Mouse (Mus musculus): ENCODE results near the gene Mecr. TPM values are rescaled to one million over a fixed set of nuclear protein-coding genes. Genes with fewer than 3 reads are reported as not detected.
A peak's percentile ranks its signal among the peaks of the same experiment; 100 is the strongest.

Mecr gene
- total RNA-seq, 2 experiments from 2014 or later: 31.0 to 37.2 TPM

GRCm38 (mm10) chr4:131818926-131819325, 24.3 kb upstream of the Mecr start:
- TF ChIP-seq CTCF (IDR thresholded peaks at IDR 0.05): no peak
- intact Hi-C loops (cut with DNase I): no loop called here
- Histone ChIP-seq H3K4me3 (no peak overlapping the region), H3K27ac (no peak overlapping the region)
- DNase-seq (ENCODE audit: extremely low spot score in 1 of 2, low spot score in 2 of 2): no peak

DNA sequence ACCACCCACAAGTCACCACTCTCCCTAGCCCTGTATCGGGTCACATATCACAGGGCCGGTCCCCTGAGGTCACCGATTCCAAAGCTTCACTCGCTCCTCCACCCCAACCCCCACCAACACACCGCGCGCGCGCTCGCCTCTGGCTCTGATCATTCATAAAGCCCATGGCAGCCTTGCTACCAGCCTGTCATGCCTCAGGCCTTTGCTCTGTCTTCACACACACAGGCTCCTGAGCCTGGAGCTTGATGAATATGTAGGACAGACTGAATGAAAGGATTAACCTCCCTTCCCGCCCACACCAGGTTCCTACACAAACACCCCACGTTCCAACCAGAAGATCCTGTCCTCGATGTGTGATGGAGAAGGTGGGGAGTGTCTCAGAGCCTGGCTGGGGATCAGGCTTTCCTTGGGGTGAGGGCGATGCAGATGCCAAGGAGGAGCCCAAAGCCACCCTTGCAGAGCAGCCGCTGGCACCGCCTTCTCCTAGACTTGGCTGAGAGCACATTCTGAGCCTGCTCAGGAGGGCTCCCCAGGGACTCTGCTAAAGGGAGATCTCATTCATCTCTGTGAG, 22.0 kb upstream of the Mecr start:
- TF ChIP-seq CTCF (IDR thresholded peaks at IDR 0.05): no peak
- no peak overlapping the region for H3K4me3 ChIP-seq
- intact Hi-C loops (cut with DNase I): no loop called here
- no peak overlapping the region for H3K27ac ChIP-seq
- peak; percentile 32 to 46 for DNase-seq (ENCODE audit: extremely low spot score in 1 of 2, low spot score in 2 of 2)

- no peak overlapping the region for H3K4me3 ChIP-seq
- DNase-seq (ENCODE audit: extremely low spot score in 1 of 2, low spot score in 2 of 2): no peak
- intact Hi-C loops (cut with DNase I): no loop called here
- no peak overlapping the region for H3K27ac ChIP-seq
- no peak for TF ChIP-seq CTCF (IDR thresholded peaks at IDR 0.05)
These were observed 20.7 kb upstream of the Mecr start for GRCm38 (mm10) chr4:131822583-131822982.

GRCm38 (mm10) chr4:131824939-131825338, 18.3 kb upstream of the Mecr start:
- DNase-seq (ENCODE audit: extremely low spot score in 1 of 2, low spot score in 2 of 2): no peak
- Histone ChIP-seq H3K27ac (no peak overlapping the region), H3K4me3 (no peak overlapping the region)
- intact Hi-C loops (cut with DNase I): no loop called here
- no peak for TF ChIP-seq CTCF (IDR thresholded peaks at IDR 0.05)

GRCm38 (mm10) chr4:131825830-131826229, 17.4 kb upstream of the Mecr start:
- intact Hi-C loops (cut with DNase I): no loop called here
- no peak overlapping the region for H3K27ac ChIP-seq
- H3K4me3 ChIP-seq: no peak overlapping the region
- DNase-seq (ENCODE audit: extremely low spot score in 1 of 2, low spot score in 2 of 2): no peak
- TF ChIP-seq CTCF (IDR thresholded peaks at IDR 0.05): peak; percentile 66

- no peak for DNase-seq (ENCODE audit: extremely low spot score in 1 of 2, low spot score in 2 of 2)
- H3K4me3 ChIP-seq: no peak overlapping the region
- no peak for TF ChIP-seq CTCF (IDR thresholded peaks at IDR 0.05)
- no peak overlapping the region for H3K27ac ChIP-seq
- intact Hi-C loops (cut with DNase I): no loop called here
These were observed 16.4 kb upstream of the Mecr start for GRCm38 (mm10) chr4:131826905-131827304.

GRCm38 (mm10) chr4:131829123-131829522, 14.1 kb upstream of the Mecr start:
- DNase-seq (ENCODE audit: extremely low spot score in 1 of 2, low spot score in 2 of 2): no peak
- intact Hi-C loops (cut with DNase I): no loop called here
- Histone ChIP-seq H3K27ac (no peak overlapping the region), H3K4me3 (no peak overlapping the region)
- no peak for TF ChIP-seq CTCF (IDR thresholded peaks at IDR 0.05)

DNA sequence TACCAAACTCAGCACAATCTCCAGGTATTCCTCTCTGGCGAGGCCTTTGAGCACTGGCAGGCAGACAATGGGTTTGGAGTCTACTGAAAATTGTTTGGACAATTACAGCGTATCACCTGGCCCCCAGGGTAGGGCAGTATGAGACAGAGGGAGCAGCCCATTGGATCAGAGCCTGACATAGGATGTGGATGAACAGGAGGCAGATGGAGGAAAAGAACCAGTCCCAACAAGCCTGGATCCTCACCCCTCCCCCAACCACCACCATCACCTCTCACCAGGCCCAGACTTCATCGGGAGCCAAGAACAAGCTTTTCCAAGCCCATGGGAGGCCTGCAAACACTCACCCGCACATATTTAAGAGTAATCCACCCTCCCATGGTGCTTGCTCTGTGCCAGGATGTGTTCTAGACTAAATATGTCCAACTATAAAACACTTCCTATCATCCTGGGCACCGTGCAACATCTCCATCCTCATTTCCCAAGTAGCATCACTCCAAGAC, 11.7 kb upstream of the Mecr start:
- intact Hi-C loops (cut with DNase I): loop anchor here (5.0 to 10.0 kb wide), 4 partner anchors 217 to 727 kb away; no protein-coding TSS in a partner anchor

DNA sequence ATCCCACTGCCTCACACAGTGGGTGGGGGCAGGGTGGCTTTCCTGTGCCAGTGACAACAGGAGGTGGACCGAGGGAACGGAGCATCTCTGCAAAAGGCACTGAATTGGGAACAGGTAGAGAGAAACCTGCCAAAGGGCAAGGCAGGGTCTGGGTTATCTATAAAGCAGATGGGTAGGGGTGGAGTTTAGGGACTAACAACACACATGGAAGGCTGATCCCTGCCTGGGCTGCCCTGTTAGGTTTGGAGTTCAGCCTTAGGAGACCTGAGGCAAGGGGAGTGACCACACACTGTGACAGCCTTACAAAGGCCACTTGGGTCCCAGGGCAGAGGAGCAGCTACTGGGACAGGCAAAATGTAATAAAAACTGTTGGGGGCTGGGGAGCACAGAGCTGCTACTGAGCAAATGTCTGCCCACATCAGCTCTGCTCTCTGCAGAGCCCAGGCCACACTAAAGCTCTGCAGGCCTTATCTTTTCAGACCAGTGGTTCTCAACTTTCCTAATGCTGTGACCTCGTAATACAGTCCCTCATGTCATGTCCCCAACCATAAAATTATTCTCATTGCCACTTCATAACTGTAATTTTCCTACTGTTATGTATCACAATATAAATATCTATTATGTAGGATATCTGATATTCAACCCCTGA, 10.4 kb upstream of the Mecr start:
- intact Hi-C loops (cut with DNase I): loop anchor here (5.0 to 10.0 kb wide), 4 partner anchors 218 to 728 kb away; no protein-coding TSS in a partner anchor
- Histone ChIP-seq H3K4me3 (no peak overlapping the region), H3K27ac (no peak overlapping the region)
- DNase-seq (ENCODE audit: extremely low spot score in 1 of 2, low spot score in 2 of 2): no peak
- TF ChIP-seq CTCF (IDR thresholded peaks at IDR 0.05): no peak

More for the DNA sequence above, 11.7 kb upstream of the Mecr start:
- no peak for DNase-seq (ENCODE audit: extremely low spot score in 1 of 2, low spot score in 2 of 2)
- no peak overlapping the region for H3K4me3 ChIP-seq
- TF ChIP-seq CTCF (IDR thresholded peaks at IDR 0.05): no peak
- H3K27ac ChIP-seq: no peak overlapping the region

DNA sequence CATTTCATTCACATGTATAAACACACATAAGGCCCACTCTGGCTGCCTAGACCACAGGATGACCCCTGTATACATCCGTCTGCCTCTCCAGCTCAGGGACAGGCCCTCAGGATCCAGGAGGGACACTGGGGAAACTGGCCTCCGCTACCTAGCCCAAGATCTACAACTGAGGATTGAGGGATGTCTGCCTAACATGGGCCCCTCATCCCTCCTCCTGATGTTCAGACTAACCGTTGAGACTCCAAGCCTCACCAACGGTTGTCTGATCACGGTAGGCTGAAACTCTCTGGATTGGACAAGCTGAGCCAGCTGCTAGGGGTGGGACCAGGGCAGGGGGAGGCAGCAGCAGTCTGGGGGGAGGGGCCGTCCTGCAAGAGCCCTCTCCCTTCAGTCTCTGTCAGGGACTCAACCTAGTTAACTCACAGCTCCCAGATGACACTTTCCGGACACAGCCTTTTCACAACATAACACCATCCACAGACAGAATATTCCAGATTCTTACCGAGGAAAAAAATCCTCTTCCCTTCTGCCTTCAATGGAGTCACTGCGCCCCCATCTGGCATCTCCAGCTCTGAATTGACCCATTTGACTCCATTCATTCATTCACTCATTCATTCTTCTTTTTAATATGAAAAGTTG, 9.2 kb upstream of the Mecr start:
- no peak overlapping the region for H3K4me3 ChIP-seq
- TF ChIP-seq CTCF (IDR thresholded peaks at IDR 0.05): peak; percentile 54
- intact Hi-C loops (cut with DNase I): loop anchor here (1.0 to 10.0 kb wide), 5 partner anchors 50 to 729 kb away; no protein-coding TSS in a partner anchor
- H3K27ac ChIP-seq: no peak overlapping the region
- DNase-seq (ENCODE audit: extremely low spot score in 1 of 2, low spot score in 2 of 2): peak in 1 of 2 experiments; percentile 46

DNA sequence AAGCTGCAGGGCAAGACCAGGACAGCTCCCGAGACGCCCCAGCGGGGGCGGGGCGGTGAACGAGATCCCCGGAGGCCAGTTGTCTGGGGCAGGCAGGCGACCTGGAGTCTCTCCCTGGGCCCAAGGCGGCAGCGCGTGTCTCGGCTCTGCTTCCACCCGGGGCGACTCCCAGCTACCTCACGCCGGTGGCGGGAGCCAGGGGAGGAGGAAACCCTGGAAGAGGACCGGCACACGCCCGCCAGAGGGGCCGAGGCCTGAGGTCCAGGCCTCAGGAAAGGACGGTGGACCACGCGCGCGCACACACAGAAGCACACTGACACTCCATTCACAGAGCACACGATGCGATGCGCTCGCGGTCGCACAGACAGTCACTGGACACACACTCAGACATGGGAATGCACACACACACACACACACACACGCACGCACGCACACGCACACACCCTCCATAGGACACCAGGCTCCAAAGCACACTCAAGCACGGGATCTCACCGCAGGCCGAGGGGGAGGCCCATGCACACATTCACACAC, 6.9 kb upstream of the Mecr start:
- peak overlapping the region; percentile 75 for H3K4me3 ChIP-seq
- TF ChIP-seq CTCF (IDR thresholded peaks at IDR 0.05): no peak
- intact Hi-C loops (cut with DNase I): loop anchor here (10.0 kb wide), 3 partner anchors 222 to 732 kb away; no protein-coding TSS in a partner anchor
- DNase-seq (ENCODE audit: extremely low spot score in 1 of 2, low spot score in 2 of 2): no peak
- H3K27ac ChIP-seq: peak overlapping the region; percentile 47; the same call in 1 of the 2 replicates
